Mouse (Mus musculus) cerebellum, adult 8-10 months (tissue): ENCODE measurements around the gene Mecp2.

Source experiments
- DNase-seq: peaks from one replicate; pipeline ENCODE4 v3.0.0; 2022

The Mecp2 gene

GRCm38 (mm10) chrX:74006401-74006800, 128.8 kb downstream of the Mecp2 start:
- no peak for DNase-seq

GRCm38 (mm10) chrX:74003644-74004043, 131.5 kb downstream of the Mecp2 start:
- no peak for DNase-seq

- no peak for DNase-seq
These were observed 134.1 kb downstream of the Mecp2 start for GRCm38 (mm10) chrX:74001024-74001423.

GRCm38 (mm10) chrX:73998911-73999869, 136.0 kb downstream of the Mecp2 start:
- DNase-seq, result no peak

GRCm38 (mm10) chrX:73977783-73978182, 157.4 kb downstream of the Mecp2 start:
- DNase-seq, result no peak
